Mouse (Mus musculus) neural tube, embryonic 14.5 days (tissue): ENCODE measurements around the gene Fgg. TPM values are rescaled to one million over a fixed set of nuclear protein-coding genes. Genes with fewer than 3 reads are reported as not detected.

ENCODE experiments used
- ATAC-seq: fragments of 200-750 bp; cut with Nextera tagmentation; 2 replicates; pipeline ENCODE4 v1.8.0; 2017; ENCODE audit warnings: low read depth, mild to moderate bottlenecking, moderate TSS enrichment, moderate library complexity
- H3K27ac ChIP-seq: fragments of 300-500 bp; sonication (generic); 2 replicates; pipeline ENCODE4 v1.5.1; 2014; ENCODE audit warnings: low read depth, mild to moderate bottlenecking, control low read depth, low read length, moderate library complexity, mixed read lengths
- H3K27me3 ChIP-seq: fragments of 300-500 bp; sonication (generic); 2 replicates; pipeline ENCODE4 v1.6.1; 2014; ENCODE audit warnings: low read length; ENCODE audit not compliant: control insufficient read depth, insufficient read depth
- H3K36me3 ChIP-seq: fragments of 300-500 bp; sonication (generic); 2 replicates; pipeline ENCODE4 v1.6.1; 2014; ENCODE audit warnings: low read length, mixed read lengths; ENCODE audit not compliant: control insufficient read depth, insufficient read depth
- H3K4me1 ChIP-seq: fragments of 300-500 bp; sonication (generic); 2 replicates; pipeline ENCODE4 v1.6.1; 2014; ENCODE audit warnings: low read length; ENCODE audit not compliant: control insufficient read depth, insufficient read depth
- H3K4me2 ChIP-seq: fragments of 300-500 bp; sonication (generic); 2 replicates; pipeline ENCODE4 v1.6.1; 2014; ENCODE audit warnings: mild to moderate bottlenecking, low read depth, low read length, control low read depth
- H3K4me3 ChIP-seq: fragments of 300-500 bp; sonication (generic); 2 replicates; pipeline ENCODE4 v1.5.1; 2014; ENCODE audit warnings: low read depth, low read length, control low read depth, mixed read lengths
- H3K9ac ChIP-seq: fragments of 300-500 bp; sonication (generic); replicated peaks from 2 replicates; pipeline ENCODE4 v1.6.1; 2014; ENCODE audit warnings: low read depth, mild to moderate bottlenecking, control low read depth, low read length, mixed read lengths
- H3K9me3 ChIP-seq: fragments of 300-500 bp; sonication (generic); 2 replicates; pipeline ENCODE4 v1.6.1; 2016; ENCODE audit warnings: low read length; ENCODE audit not compliant: control insufficient read depth
- WGBS: fragments of 180-500 bp; shearing (Covaris S2); extraction: QIAGEN DNeasy Blood & Tissue Kit; methylation state at CpG from one replicate; pipeline ENCODE4 v1.1.7; 2014; 5-methylcytosine and 5-hydroxymethylcytosine counted together
- polyA plus RNA-seq: library from polyadenylated mRNA; unstranded; fragments of >200 nt; fragmentation: Nextera tagmentation; extraction: Ambion mirVana; gene quantifications from 2 replicates; pipeline ENCODE4 v1.2.1, GENCODE M21; 2014

Fgg gene
- polyA plus RNA-seq, 1 experiment from 2014 or later, result 0.23 TPM

GRCm38 (mm10) chr3:83054759-83055158 is 47.2 kb downstream of the Fgg start:
- Histone ChIP-seq H3K4me2 (0 out of 2 replicates have a peak overlapping the region, but pooled peaks have one; percentile 32), H3K4me1 (peaks cover 9% of the 10 kb centered on the region), H3K9me3 (no peaks in the 10 kb centered on the region), H3K36me3 (peaks cover 13% of the 10 kb centered on the region), H3K27me3 (no peaks in the 10 kb centered on the region), H3K27ac (no peak overlapping the region), H3K9ac (no peak overlapping the region), H3K4me3 (peak overlapping the region; percentile 57)
- WGBS, result 39% methylated on average over 13 of the region's 13 CpGs
- ATAC-seq, result no peak

DNA sequence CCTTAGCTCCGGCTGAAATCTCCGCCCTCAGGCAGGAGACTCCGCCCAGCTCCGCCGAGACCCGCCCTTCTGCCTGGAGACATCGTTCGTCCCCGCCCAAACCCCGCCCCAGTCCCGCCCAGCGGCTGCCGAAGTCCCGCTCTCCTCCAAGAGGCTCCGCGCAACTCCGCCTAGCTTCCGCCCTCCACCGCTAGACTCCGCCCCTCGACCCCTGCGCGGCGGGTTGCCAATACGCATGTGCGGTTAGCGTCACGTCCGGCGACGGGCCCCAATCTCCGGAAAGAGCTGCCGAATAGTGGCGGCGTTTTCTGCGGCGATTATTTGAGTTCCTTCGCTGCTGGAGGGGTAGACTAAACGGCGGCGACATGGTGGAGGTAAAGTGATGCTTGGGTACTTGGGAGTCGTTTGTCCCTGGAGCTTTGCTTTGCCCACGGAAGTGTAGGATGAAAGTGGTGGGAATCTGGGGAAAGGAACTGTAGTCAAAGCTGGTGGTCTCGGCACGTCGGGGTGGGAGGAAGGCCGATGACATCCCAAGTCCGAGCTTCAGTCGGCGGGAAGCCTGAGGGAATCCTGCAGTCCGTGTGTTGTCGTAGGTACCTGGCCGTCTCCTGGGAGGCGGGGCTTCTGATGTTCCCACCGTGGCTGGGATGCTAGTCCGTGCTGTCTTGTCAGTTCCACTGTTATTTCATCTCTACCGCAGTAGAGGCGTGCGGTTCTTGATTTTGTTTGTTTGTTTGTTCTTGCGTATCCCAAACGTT is 47.9 kb downstream of the Fgg start, which contains the start of gene Plrg1:
Gene Plrg1 (plus strand): TSS at position 242 of the 758 bp plus-strand sequence.
- Histone ChIP-seq H3K9ac (peak within 1 kb of the TSS; percentile 58), H3K36me3 (peaks cover 20% of the 10 kb centered on the region), H3K27ac (peak within 1 kb of the TSS; percentile 56), H3K9me3 (no peaks in the 10 kb centered on the region), H3K27me3 (no peaks in the 10 kb centered on the region), H3K4me3 (peak within 1 kb of the TSS; percentile 57), H3K4me1 (peaks cover 9% of the 10 kb centered on the region), H3K4me2 (peak within 1 kb of the TSS; percentile 91)
- WGBS, result under 1% methylated on average over 61 of the region's 61 CpGs
- ATAC-seq, result peak; percentile 99

GRCm38 (mm10) chr3:83057046-83057445 is 49.5 kb downstream of the Fgg start:
- ATAC-seq, result no peak
- no peak overlapping the region for H3K4me3 ChIP-seq
- no peak overlapping the region for H3K4me2 ChIP-seq
- 88% methylated on average over 2 of the region's 2 CpGs for WGBS
- H3K9ac ChIP-seq, result no peak overlapping the region
- H3K27me3 ChIP-seq, result no peaks in the 10 kb centered on the region
- H3K27ac ChIP-seq, result no peak overlapping the region
- H3K9me3 ChIP-seq, result no peaks in the 10 kb centered on the region
- peaks cover 30% of the 10 kb centered on the region for H3K36me3 ChIP-seq
- peaks cover 9% of the 10 kb centered on the region for H3K4me1 ChIP-seq

Other genes with a start within 250 kb of the Fgg start
- 1.6 and 2.1 TPM in 2 replicates for gene Rbm46, start 131.2 kb upstream of the Fgg start, polyA plus RNA-seq
- 0.08 TPM in 1 of 2 replicates, not detected in the other for gene Lrat, start 103.8 kb upstream of the Fgg start, polyA plus RNA-seq
- 0.35 and 0.37 TPM in 2 replicates for gene Fga, start 18.4 kb downstream of the Fgg start, polyA plus RNA-seq
- 0.15 and 0.18 TPM in 2 replicates for gene Fgb, start 42.1 kb downstream of the Fgg start, polyA plus RNA-seq
- gene Plrg1, start 47.8 kb downstream of the Fgg start, polyA plus RNA-seq, result 103 and 108 TPM in 2 replicates
- 2.6 and 3.1 TPM in 2 replicates for gene Dchs2, start 120.2 kb downstream of the Fgg start, polyA plus RNA-seq